Mouse (Mus musculus) stomach, postnatal 0 days (tissue): ENCODE results near the gene Dpp10.

Source experiments
- CTCF ChIP-seq: IDR thresholded peaks from 2 replicates; pipeline ENCODE4 v1.5.1; 2016; ENCODE audit warnings: antibody characterized with exemption, low read depth, mild to moderate bottlenecking, moderate library complexity
- EP300 ChIP-seq: optimal IDR thresholded peaks from 2 replicates; pipeline ENCODE3; 2016; ENCODE audit warnings: antibody characterized with exemption

GRCm38 (mm10) chr1:123933812-123934727 lies 111.3 kb downstream of the Dpp10 start:
- TF ChIP-seq CTCF = no peak
- TF ChIP-seq EP300 = no peak
